Mouse (Mus musculus) right cerebral cortex, adult 2 months (tissue): Measurements from ENCODE around the gene Tada1.

ENCODE experiments used
- DNase-seq, 2 experiments: peaks; one replicate each; pipeline ENCODE4 v3.0.0; 2021 to 2022; ENCODE audit warnings: low spot score in 2 of 2

Gene Tada1

DNA sequence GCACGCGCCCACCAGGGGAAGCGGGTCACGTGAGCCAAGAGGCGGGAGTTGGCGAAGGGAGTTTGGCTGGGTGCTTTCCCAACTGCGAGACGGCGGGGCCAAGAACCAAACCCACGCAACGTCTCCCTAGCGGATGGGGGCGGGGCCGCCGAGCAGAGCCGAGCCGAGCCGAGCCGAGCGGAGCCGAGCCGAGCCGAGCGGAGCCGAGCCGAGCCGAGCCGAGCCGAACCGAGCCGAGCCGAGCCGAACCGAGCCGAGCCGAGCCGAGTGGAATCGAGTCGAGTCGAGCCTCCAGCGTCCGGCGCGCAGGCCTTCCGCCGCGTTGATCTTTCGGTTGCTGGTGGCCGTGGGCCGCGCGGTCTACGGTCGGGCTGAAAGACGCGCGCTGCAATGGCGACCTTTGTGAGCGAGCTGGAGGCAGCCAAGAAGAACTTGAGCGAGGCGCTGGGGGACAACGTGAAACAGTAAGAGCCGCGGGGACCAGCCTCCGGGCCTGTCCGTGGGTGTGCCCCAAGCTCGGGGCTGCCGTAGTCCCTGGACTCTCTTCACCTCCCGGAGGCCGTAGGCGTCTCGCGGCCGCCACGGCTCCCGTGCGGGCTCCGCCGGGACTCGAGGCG lies at the start of gene Tada1:
Tada1 (plus strand) TSS at position 85 of the 617 bp plus-strand sequence.
- DNase-seq, result peak; percentile 90 to 94

DNA sequence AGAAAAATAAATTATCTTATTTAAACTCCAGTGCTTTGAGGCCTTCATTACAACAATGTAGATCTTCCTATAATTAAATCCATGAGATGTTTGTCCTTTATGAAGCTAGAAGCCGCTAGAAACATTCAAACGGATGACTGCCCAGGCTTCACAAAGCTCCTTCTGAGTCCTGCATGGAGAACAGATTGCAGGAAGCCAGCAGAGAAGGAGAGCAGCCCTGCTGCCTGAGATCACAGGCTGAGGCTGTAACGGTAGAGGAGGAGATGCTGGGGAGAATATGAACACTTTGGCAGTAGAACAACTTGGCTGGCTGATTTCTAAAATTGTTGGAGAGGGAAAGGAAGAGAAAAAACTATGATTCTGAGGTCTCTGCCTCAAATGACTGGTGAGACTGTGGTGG lies 48.1 kb upstream of the Tada1 start:
- DNase-seq, result peak in 1 of 2 experiments; percentile 41

DNA sequence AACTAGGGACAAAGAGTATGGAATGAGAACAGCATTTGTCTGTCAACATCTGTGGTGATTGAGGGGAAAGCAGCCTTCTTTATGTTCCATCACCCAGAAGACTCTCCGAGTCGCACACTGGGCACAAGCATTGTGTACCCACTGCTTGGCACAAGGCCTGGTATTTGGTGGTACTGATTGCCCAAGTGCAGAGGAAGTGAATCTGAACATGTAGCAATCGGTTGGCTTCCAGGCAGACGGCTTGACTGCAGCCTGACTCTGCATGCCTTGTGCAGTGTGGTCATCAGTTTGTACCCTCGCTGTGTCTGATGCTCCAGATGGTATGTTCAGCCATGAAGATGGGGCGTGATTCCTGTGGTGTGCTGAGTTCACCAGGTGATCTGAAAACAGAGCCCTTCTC lies 39.8 kb upstream of the Tada1 start:
- no peak for DNase-seq

DNA sequence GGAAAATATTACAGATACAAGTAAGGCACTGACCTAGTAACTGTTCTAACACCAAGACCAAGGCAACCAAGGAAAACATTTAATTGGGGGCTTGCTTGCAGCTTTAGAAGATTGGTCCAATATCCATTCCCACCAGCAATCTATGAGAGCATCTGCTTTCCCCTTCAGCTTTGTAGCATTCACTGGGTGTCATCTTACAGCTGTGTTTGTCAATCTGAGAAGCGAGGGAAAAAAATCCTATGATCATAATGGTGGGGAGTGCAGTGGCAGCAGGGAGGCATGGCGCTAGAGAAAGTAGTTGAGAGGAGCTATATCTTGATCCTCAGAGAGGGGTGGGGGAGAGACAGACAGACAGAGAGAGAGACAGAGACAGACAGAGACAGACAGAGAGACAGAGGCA lies 36.8 kb upstream of the Tada1 start:
- DNase-seq, result no peak

DNA sequence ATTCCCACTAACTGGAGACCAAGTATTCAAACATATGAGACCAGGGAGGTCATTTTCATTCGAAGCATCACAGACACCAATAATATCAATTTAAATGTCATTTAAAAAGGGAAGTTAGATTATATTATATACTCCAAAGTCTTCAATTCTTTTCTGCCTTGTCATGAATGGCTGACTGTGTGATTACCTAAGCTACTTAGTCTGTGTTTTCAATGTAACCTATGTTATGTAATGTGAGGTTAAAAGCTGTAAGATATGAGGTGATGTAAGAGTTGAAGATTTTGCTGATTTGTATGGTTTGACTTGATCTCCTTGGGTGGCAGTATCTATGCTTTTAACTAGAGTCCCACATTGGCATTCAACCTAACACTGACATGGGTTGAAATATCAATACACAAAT lies 36.4 kb upstream of the Tada1 start:
- no peak for DNase-seq

DNA sequence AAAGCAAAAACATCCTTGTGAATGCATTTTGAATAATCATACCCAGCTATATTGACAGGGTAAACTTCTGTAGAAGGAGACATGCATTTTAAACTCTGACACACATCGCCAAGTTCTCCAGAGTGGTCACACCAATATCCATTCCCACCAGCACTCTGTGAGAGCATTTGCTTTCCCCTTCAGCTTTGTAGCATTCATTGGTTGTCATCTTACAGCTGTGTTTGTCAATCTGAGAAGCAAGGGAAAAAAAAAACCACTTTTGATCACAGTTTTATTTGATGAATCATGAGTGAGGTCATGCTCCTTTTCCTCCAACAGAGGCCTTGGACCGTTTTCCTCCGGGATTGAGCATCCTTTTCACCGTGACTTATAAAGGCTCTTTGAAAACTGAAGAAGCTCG lies 35.3 kb upstream of the Tada1 start:
- DNase-seq, result no peak

DNA sequence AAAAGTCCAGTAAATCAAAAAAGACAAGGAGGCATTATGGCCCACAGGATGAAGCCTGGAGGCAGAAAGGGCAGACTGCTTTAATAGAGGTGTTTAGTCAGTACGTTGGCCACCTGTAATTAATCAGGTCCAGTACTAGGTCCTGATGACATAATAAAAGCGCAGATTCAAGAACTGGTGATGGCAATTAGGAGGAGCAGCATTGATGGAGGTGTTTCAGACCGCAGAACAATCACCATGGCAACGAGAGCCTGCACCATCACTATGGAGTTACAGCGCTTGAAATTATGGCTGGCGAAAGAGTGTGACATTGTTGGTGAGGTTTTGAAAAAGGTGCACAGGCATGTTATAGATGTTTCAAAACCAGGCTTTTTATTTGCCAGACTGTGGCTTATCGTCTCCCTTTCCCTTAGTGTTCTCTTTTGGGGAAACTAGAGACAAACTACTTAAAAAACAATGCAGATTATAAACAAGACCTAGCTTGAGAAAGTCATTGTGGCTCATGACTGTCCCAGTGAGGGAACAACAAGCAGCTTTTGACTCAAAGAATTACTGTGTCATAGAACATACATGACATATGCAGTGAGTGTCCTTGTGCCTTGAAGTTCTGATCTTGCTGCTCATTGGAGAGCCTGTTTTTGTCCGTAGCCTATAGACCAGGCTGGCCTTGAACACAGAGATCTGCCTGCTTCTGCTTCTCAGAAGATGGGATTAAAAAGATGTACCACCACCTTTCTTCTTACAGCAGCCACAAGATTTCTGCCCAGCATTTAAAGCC lies 34.4 kb upstream of the Tada1 start:
- peak; percentile 36 to 38 for DNase-seq

DNA sequence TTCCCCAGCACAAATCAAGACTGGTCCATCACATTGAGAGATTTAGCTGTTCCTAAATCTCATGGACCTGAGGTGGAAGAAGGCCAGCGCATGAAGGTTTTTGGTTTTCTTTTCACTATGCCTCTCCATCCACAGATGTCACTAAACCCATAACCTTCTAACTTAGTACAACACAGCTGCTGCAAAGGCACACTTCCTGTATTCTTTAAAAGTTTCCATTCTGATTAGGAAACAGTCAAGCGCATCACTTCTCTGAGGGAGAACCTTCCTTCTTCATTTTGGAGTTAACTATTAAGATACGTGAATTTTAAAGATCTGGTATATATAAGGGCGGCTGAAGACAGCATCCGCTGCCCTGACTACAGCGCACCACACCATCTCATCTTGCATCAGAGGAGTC lies 33.3 kb upstream of the Tada1 start:
- no peak for DNase-seq

DNA sequence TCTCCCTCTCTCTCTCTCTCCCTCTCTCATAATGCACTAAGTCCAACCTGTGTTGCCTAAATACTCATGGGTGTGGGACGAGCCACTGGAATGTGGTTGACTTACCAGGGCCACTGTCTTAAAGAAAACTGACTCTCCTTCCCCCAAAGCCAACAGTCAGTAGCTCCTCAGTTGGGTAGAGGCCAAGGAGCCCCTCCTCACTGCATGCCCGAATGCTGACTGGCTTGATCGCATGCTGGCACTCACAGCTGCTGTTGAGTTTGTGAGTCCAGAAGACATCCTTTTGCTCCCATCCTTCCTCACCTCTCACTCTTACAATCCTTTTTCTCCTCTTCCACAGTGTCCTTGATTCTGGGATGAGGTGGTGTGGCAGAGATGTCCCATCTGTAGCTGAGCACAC lies 32.0 kb upstream of the Tada1 start:
- DNase-seq, result no peak

DNA sequence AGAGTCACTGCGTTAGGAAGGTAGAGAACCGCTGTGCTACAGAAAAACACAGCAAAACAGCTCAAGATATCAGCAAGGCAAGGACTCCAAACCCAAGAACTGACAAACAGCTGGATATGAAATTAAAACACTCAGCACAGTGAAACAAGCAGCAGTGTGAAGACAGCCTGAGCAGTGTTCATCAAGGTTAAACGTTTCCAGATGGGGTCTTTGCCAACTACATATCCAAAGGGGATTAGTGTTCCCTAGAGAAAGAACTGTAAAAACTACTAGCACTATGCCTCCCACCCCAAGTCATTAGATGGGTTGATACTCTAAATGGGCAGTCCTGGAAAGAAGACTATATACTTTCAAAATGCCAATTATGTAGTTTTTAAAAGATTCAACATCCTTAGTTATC lies 29.6 kb upstream of the Tada1 start:
- DNase-seq, result no peak

DNA sequence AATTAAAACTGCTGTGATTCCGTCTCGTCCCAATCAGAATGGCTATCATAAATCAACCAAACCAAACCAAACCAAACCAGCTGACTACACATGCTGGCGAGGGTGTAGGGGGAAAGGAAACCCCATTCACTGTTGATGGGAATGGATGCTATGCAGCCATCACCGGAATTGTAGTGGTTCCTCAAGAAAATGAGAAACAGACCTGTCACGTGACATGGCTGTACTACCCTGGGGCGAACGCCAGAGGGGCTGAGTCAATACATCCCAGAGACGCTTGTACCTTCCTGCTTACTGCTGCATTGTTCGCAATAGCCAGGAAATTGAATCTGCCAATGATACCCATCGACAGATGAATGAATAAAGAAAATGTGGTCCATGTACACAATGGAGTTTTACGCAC lies 29.1 kb upstream of the Tada1 start:
- no peak for DNase-seq

DNA sequence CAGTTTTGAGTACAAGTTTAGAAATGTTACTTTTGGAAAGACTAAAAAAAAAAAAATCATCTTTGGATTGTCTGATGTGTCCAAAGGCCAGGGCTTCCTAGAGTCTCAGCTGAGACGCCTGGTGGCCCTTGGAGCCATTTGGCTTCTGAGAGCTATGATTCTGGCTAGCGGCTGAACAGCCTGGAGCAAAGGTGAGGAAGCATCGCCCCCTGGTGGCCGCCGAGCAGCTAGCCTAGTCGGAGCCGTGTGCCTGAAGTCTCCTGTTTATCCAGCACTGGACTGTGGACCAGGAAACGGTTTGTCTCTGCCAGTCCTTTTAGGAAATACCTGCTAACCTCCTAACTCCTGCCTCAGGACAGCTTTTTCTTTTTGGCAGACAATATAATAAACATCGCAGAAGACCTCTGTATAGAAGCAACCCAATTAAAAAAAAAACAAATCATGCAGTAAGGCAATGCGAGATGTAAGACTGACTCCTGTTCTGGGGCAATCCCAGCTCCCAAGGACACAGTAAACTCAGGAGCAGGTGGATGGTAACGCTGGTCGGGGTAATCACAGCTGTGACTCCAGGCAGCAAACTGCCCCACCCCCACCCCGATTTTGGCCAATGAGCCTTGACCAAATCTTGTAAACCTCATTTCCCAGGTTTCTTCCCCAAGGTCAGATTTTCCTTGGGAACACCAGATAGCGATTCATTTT lies 18.6 kb upstream of the Tada1 start:
- DNase-seq, result peak; percentile 91 to 95

DNA sequence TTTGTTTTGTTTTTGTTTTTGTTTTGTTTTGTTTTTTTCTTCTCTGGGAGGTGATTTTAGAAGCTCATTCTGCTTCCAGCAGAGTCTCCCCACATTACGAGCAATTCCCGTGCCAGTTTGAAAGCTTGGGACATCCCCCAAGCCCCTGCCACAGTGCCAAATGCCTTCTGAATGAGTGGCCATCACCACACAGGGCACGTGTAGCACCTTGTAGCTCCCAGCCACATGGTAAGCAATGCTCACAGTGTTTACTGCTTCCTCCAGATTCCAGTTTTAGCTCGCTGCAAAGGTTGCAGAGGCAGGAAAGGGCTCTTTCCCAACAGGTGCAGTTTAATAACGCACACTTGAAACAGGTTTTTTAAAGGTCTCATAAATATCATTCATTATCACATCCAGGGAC lies 18.0 kb upstream of the Tada1 start:
- DNase-seq, result no peak

DNA sequence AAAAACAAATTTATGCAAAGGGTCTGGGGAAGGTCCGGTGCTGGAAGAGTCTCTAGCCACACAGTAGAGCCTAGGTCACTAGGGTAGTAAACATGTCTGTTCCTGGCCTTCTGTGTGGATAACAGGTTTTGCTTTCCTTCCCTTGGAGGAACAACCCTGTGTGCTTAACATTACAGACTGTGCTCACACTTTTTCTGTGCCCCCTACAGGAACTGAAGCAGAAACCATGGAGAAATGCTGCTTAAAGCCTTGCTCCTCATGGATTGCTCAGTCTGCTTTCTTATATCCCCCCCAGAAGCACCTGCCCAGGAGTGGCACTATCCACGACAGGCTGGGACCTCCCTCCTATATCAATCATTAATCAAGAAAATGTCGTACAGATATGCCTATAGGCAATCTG lies 17.1 kb upstream of the Tada1 start:
- no peak for DNase-seq

DNA sequence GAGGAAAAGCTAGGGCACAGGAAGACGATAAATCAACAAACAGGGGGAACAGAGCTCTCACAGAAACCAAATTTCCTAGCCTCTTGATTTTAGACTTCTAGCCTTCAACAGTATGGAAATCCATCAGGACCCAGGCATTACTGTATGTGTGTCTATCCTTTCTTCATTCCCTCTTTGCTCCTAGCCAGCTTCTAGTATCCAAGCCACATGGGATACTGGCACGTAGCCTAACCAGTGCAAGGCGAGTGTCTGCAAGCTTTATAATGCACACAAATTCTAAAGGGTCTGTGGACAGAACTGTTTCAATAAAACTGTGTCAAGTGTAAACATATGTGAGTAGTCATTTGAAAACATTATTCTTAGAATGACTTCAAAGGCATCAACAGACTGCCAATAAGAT lies 16.2 kb upstream of the Tada1 start:
- DNase-seq, result no peak

DNA sequence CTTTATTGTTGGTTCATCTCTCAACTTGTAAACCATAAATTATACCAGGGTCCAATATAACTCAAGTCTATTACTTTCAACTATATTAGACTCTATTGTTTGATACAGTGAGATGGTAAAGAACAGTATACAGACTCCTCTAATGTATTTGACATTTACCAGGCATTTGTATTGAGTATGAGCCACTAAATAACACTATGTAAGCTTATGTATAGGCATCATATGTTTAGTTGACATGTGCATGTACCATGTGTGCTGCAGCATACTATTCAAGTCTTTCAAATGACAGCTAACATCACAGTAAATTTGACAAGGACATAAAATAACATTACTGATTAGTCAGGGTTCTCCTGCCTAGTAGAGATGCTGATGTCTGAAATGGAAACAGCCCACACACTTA lies 15.8 kb upstream of the Tada1 start:
- DNase-seq, result no peak

DNA sequence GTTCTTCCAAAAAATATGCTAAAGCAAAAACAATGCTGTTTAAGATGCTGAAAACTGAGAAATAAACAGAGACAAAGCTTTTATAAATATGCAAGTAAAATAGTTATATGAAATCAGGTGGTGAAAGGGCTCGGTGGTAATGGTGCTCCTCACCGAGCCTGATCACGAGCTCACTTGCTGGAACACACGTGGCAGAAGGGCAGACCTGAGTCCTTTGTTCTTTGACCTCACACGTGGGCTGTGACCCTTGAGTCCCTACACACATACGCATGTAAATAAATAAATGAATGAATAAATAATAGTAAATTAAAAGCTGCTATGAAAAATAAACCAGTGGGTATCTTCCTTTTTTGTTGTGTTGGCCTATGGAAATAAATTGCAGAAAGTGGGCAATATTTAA lies 1.7 kb upstream of the Tada1 start:
- DNase-seq, result no peak

DNA sequence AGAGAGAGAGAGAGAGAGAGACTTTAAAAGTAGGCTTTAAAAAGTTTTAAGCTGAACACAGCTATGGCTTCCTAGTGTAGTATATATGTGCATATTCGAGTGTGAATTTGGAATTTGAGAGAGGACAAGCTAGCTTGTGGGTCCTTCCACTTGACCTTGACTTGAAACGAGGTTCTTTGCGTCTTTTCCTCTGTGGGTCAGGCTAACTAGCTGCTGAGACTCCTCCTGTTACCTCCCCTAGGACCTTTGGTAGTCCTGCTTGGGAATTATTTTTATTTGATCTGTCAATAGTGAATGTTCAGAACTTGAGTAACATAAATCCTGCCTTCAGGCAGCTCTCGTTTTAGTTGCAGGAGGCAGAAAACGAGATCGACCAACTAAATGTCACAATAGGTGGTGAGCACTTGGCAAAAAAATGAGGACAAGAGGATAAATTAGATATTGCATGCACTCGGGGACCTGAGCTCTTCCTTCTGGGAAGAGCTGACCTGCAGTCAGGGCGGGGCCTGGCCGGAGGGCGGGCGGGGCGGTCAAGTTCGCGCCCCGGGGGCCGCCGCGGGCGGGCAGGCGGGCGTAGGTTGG lies 375 bp upstream of the Tada1 start:
- no peak for DNase-seq

DNA sequence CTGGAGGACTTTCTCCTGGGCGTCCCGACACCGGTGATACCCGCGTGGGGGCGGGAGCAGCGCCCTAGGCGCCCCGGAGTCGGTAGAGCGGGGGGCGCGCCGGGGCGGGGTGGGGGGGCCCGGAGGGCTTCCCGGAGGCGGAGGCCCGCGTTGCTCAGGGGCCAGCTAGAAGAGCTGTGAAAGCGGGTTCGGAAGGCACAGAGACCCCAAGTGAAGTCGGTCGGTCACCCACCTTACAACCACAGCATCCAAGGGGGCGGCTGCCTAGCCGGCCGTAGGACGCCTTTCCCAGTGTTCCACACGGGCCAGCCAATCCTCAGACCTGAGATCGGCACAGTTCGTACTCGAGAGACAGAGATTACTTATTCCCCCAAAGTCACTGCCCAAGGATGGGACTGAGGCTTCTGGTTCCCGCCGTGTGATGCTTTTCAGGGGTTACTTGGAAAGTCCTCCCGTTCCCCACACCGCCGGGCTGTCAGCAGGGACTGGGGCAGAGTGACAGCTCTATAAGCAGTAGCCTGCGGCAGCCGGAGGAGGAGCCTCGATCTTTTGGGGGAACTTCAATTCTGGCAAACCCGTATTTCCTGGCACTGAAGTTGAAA lies 834 bp downstream of the Tada1 start:
- peak; percentile 48 to 61 for DNase-seq

DNA sequence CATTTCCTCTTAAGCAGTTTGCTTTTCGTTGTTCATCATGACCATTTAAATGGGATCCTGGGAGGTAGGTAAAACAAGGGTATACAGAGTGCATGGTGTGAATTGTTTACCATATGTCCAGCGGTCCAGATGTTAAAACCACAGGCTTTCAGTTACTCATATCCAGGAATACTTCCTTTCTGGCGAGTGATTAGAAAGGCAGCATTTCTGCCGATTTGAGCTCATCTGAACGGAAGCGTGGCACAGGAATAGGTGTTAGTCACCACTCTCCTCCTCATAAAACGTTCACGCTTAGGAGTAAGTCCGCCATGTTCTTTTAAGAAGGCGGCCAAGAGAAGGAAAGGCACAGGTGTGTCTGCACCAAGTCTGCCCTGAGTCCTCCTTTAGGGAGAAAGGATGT lies 2.4 kb downstream of the Tada1 start:
- DNase-seq, result no peak

DNA sequence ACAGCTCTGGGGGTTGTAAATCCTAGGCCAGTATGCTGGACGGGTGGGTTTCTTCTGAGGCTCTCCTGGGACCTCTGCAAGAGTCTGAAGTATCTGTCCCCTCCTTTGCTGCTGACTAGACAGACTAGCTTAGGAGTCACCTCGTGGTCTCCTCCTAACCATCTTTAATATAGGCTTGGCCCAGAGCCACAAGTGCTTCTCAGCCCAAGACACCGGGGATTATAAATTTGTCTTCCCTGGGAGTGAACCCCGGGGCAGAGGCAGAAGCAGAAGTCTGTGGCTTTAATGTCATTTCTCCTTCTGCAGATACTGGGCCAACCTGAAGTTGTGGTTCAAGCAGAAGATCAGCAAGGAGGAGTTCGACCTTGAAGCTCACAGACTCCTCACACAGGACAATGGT lies 2.9 kb downstream of the Tada1 start:
- DNase-seq, result no peak

DNA sequence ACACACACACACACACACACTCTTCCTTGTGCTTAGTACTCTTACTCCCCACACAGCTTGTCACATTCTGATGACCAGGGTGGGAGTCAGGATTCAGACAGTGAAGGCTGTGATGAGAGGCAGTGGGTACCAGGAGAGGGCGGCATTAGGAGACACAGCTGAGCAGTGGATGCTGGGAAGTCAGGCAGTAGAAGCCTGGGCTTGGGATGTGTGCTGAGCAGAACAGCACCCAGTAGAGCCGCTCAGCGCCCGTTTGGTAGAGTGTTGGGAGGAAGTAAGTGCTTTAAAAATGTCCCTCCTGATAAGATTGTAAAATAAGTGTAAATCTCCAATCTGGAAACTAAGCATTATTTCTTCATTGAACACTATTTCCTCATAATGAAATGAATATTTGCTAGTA lies 3.7 kb downstream of the Tada1 start:
- no peak for DNase-seq
